Mouse (Mus musculus): ENCODE measurements around the gene Pacsin2. TPM values are rescaled to one million over a fixed set of nuclear protein-coding genes. Genes with fewer than 3 reads are reported as not detected.

The Pacsin2 gene
- polyA plus RNA-seq, 1 experiment from 2014 or later = 29.5 TPM

GRCm38 (mm10) chr15:83493856-83494571 is 29.6 kb upstream of the Pacsin2 start:
- no peak for ATAC-seq (ENCODE audit: low FRiP score)
- WGBS = 92% methylated on average over 7 of the region's 7 CpGs
- Histone ChIP-seq H3K4me3 (no peak overlapping the region), H3K36me3 (peaks cover 99% of the 10 kb centered on the region), H3K4me1 (replicated peaks) (no peaks in the 10 kb centered on the region), H3K4me2 (no peak overlapping the region), H3K9ac (no peak overlapping the region), H3K27me3 (no peaks in the 10 kb centered on the region), H3K9me3 (no peaks in the 10 kb centered on the region), H3K27ac (no peak overlapping the region)

- Histone ChIP-seq H3K4me1 (replicated peaks) (no peaks in the 10 kb centered on the region), H3K4me2 (no peak overlapping the region), H3K27me3 (no peaks in the 10 kb centered on the region), H3K9ac (no peak overlapping the region), H3K9me3 (no peaks in the 10 kb centered on the region), H3K36me3 (peaks cover 98% of the 10 kb centered on the region), H3K27ac (no peak overlapping the region), H3K4me3 (no peak overlapping the region)
- no peak for ATAC-seq (ENCODE audit: low FRiP score)
- WGBS = 95% methylated on average over 5 of the region's 5 CpGs
These were observed 27.5 kb upstream of the Pacsin2 start for GRCm38 (mm10) chr15:83491891-83492290.

- Histone ChIP-seq H3K9me3 (no peaks in the 10 kb centered on the region), H3K4me3 (no peak overlapping the region), H3K27ac (no peak overlapping the region), H3K27me3 (no peaks in the 10 kb centered on the region), H3K4me2 (no peak overlapping the region), H3K36me3 (peaks cover 95% of the 10 kb centered on the region), H3K9ac (no peak overlapping the region), H3K4me1 (replicated peaks) (no peaks in the 10 kb centered on the region)
- 93% methylated on average over 20 of the region's 20 CpGs for WGBS
- ATAC-seq (ENCODE audit: low FRiP score) = no peak
These were observed 25.1 kb upstream of the Pacsin2 start for GRCm38 (mm10) chr15:83489471-83489870.

DNA sequence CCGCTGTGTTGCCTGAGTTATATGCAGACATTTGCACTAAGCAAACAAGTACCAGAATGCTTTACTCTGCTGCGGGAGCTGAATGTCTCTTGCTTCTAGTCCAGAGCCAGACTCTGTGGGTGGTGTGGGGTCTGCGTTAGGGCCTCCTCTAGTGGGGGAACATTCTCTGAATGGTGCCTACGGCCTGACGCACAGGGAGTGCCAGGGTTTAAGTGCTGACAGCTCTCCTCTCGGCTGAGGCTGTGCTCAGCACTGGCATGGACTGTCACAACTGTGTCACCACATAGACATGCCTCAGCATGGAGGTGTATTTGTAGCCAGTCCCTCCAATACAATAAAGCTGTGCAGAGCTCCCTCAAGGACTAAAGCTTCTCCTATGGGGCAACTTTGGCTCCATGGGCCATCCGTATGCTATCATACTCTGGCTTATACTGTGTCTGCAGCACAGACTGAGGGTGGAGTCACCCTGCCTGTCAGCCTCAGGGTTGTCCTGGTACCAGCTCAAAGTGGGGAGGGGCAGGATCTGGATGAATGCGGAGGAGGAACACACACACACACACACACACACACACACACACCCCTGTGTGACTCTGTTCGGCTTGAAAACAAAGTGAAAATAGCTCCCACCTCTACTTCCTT is 23.2 kb upstream of the Pacsin2 start:
- no peak overlapping the region for H3K9ac ChIP-seq
- no peaks in the 10 kb centered on the region for H3K27me3 ChIP-seq
- H3K36me3 ChIP-seq = peaks cover 91% of the 10 kb centered on the region
- no peaks in the 10 kb centered on the region for H3K9me3 ChIP-seq
- H3K4me2 ChIP-seq = no peak overlapping the region
- no peaks in the 10 kb centered on the region; the same call in 1 of the 2 replicates for H3K4me1 ChIP-seq (replicated peaks)
- H3K4me3 ChIP-seq = no peak overlapping the region
- WGBS = 70% methylated on average over 9 of the region's 9 CpGs
- H3K27ac ChIP-seq = no peak overlapping the region
- no peak for ATAC-seq (ENCODE audit: low FRiP score)

DNA sequence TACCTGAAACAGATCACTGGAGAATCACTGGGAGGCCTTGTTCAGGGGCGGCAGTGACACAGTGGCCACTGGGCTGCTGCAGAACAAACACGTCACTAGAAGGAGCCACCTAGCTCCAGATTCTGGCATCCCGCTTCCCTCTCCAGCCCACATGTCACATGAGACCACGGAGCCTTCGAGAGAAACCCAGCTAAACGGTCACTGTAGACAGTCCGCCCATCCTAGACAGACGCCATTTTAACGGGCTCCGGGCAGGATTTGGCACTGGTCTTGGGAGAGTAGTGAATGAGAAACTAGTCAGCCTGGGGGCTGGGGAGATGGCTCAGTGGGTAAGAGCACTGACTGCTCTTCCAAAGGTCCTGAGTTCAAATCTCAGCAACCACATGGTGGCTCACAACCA is 19.9 kb upstream of the Pacsin2 start:
- H3K36me3 ChIP-seq = peaks cover 65% of the 10 kb centered on the region
- H3K4me3 ChIP-seq = no peak overlapping the region
- no peak overlapping the region for H3K27ac ChIP-seq
- ATAC-seq (ENCODE audit: low FRiP score) = no peak
- H3K9ac ChIP-seq = no peak overlapping the region
- H3K9me3 ChIP-seq = no peaks in the 10 kb centered on the region
- WGBS = 97% methylated on average over 10 of the region's 10 CpGs
- H3K4me1 ChIP-seq (replicated peaks) = no peaks in the 10 kb centered on the region; the same call in 1 of the 2 replicates
- no peak overlapping the region for H3K4me2 ChIP-seq
- no peaks in the 10 kb centered on the region for H3K27me3 ChIP-seq

GRCm38 (mm10) chr15:83483482-83483881 is 19.1 kb upstream of the Pacsin2 start:
- no peak overlapping the region for H3K4me2 ChIP-seq
- H3K9ac ChIP-seq = no peak overlapping the region
- H3K9me3 ChIP-seq = no peaks in the 10 kb centered on the region
- ATAC-seq (ENCODE audit: low FRiP score) = no peak
- 47% methylated on average over 2 of the region's 2 CpGs for WGBS
- H3K36me3 ChIP-seq = peaks cover 58% of the 10 kb centered on the region
- H3K27me3 ChIP-seq = no peaks in the 10 kb centered on the region
- H3K4me3 ChIP-seq = no peak overlapping the region
- H3K4me1 ChIP-seq (replicated peaks) = no peaks in the 10 kb centered on the region; the same call in 1 of the 2 replicates
- H3K27ac ChIP-seq = no peak overlapping the region

DNA sequence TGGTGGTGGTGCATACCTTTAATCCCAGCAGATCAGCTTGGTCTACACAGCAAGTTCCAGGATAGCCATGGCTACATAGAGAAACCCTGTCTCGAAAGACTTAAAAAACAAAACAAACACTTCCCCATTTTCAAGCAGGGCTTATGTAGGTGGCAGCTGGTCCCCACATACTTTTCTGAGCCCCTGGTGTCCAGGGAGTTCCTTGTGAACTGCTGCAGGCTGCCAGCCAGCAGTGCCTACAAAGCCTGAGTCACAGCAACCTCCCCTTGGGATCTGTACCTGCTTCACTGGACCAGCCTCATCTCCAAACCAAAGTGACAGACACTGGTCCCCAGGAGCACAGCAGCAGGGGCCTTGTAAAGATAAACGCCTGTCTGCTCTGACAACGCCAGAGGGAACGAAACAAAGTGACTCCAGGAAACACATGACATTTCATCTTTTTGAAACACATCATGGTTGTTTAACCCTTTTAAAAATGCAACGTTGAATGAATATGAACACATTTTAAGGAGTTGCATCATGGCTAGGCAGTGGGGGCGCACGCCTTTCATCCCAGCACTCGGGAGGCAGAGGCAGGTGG is 18.3 kb upstream of the Pacsin2 start:
- Histone ChIP-seq H3K27ac (no peak overlapping the region), H3K4me2 (no peak overlapping the region), H3K27me3 (no peaks in the 10 kb centered on the region), H3K36me3 (peaks cover 51% of the 10 kb centered on the region), H3K4me1 (replicated peaks) (no peaks in the 10 kb centered on the region; the same call in 1 of the 2 replicates), H3K4me3 (no peak overlapping the region), H3K9ac (no peak overlapping the region), H3K9me3 (no peaks in the 10 kb centered on the region)
- ATAC-seq (ENCODE audit: low FRiP score) = no peak
- 72% methylated on average over 8 of the region's 8 CpGs for WGBS

GRCm38 (mm10) chr15:83481236-83481780 is 16.9 kb upstream of the Pacsin2 start:
- Histone ChIP-seq H3K36me3 (peaks cover 36% of the 10 kb centered on the region), H3K9ac (no peak overlapping the region), H3K4me2 (no peak overlapping the region), H3K4me1 (replicated peaks) (no peaks in the 10 kb centered on the region; the same call in 1 of the 2 replicates), H3K27ac (no peak overlapping the region), H3K27me3 (no peaks in the 10 kb centered on the region), H3K9me3 (no peaks in the 10 kb centered on the region), H3K4me3 (no peak overlapping the region)
- WGBS = 70% methylated on average over 10 of the region's 10 CpGs
- no peak for ATAC-seq (ENCODE audit: low FRiP score)

DNA sequence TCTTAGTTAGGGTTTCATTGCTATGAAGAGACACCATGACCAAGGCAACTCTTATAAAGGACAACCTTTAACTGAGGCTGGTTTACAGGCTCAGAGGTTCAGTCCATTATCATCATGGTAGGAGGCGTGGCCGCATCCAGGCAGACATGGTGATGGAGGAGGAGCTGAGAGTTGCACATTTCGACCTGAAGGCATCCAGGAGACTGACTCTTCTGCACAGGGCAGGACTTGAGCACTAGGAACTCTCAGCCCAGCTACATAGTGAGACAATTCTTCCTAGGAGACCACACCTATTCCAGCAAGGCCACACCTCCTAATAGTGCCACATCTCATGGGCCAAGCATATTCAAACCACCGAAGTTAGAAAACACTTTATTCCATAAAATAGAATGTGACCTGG is 15.4 kb upstream of the Pacsin2 start:
- no peaks in the 10 kb centered on the region for H3K9me3 ChIP-seq
- no peak for ATAC-seq (ENCODE audit: low FRiP score)
- H3K4me3 ChIP-seq = no peak overlapping the region
- H3K4me1 ChIP-seq (replicated peaks) = no peaks in the 10 kb centered on the region; the same call in 1 of the 2 replicates
- no peak overlapping the region for H3K27ac ChIP-seq
- no peaks in the 10 kb centered on the region for H3K27me3 ChIP-seq
- WGBS = 87% methylated on average over 4 of the region's 4 CpGs
- H3K9ac ChIP-seq = no peak overlapping the region
- H3K4me2 ChIP-seq = no peak overlapping the region
- peaks cover 21% of the 10 kb centered on the region for H3K36me3 ChIP-seq

DNA sequence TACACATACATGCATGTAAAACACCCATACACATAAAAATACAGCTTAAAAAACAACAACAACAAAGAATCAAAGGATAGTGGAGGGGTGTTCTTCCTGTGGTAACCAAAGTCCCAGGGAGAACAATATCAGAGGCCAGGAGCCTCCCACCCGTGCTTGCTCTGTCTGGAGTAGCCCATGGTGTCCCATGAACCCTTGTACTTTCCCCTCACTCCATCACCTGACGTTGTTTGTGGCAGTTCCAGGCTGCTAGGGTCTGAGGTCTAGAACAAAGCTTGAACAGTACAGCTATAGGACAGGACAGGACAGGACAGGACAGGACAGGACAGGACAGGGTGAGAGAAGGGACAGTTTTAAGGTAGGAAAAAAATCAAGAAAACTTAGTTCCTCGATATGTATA is 13.7 kb upstream of the Pacsin2 start:
- Histone ChIP-seq H3K4me1 (replicated peaks) (peaks cover 6% of the 10 kb centered on the region; the same call in 1 of the 2 replicates), H3K27ac (no peak overlapping the region), H3K9ac (no peak overlapping the region), H3K27me3 (no peaks in the 10 kb centered on the region), H3K36me3 (peaks cover 11% of the 10 kb centered on the region; the same call in 1 of the 2 replicates), H3K4me3 (no peak overlapping the region), H3K9me3 (no peaks in the 10 kb centered on the region), H3K4me2 (no peak overlapping the region)
- ATAC-seq (ENCODE audit: low FRiP score) = no peak
- WGBS = 78% methylated on average over 3 of the region's 3 CpGs

GRCm38 (mm10) chr15:83476593-83477273 is 12.3 kb upstream of the Pacsin2 start:
- ATAC-seq (ENCODE audit: low FRiP score) = no peak
- H3K9me3 ChIP-seq = no peaks in the 10 kb centered on the region
- no peaks in the 10 kb centered on the region for H3K27me3 ChIP-seq
- no peaks in the 10 kb centered on the region for H3K36me3 ChIP-seq
- 0 out of 2 replicates have a peak, but pooled peaks cover 6% of the 10 kb centered on the region for H3K4me1 ChIP-seq (replicated peaks)
- no peak overlapping the region for H3K27ac ChIP-seq
- H3K4me3 ChIP-seq = no peak overlapping the region
- no peak overlapping the region for H3K9ac ChIP-seq
- 89% methylated on average over 12 of the region's 12 CpGs for WGBS
- H3K4me2 ChIP-seq = no peak overlapping the region

DNA sequence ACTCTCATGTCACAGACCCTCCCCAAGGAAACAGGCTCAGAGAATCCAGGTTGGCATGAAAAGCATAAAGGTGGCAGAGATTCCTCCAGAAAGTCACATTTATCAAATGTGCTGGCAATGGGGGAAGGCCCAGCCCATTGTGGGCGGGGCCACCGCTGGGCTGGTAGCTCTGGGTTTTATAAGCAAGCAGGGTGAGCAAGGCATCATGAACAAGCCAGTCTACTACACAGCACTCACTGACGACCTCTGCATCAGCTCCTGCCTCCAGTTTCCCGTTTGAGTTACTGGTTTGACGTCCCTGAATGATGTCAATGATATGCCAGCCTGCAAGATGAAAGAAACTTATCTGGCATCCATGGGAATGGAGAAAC is 10.0 kb upstream of the Pacsin2 start:
- Histone ChIP-seq H3K4me3 (no peak overlapping the region), H3K4me1 (replicated peaks) (0 out of 2 replicates have a peak, but pooled peaks cover 6% of the 10 kb centered on the region)
- no peak for ATAC-seq (ENCODE audit: low FRiP score)

More for the DNA sequence above, 10.0 kb upstream of the Pacsin2 start:
- no peaks in the 10 kb centered on the region for H3K27me3 ChIP-seq
- no peak overlapping the region for H3K27ac ChIP-seq
- no peak overlapping the region for H3K4me2 ChIP-seq
- 43% methylated on average over 5 of the region's 5 CpGs for WGBS
- no peak overlapping the region for H3K9ac ChIP-seq
- no peaks in the 10 kb centered on the region for H3K9me3 ChIP-seq
- no peaks in the 10 kb centered on the region for H3K36me3 ChIP-seq
